Mouse (Mus musculus) v-Abl transformed pro-B cells (cell line): ENCODE measurements around the gene Galr3.
"Not testable (repeated sequence)": the region's sequence is repeated elsewhere in the genome, so short reads cannot be mapped to it uniquely, and the experiment has no call there.

ENCODE experiments used
- in situ Hi-C, 2 experiments: fragments of 400-800 bp; cut with MboI; formaldehyde crosslinking; loops; one replicate each; pipeline ENCODE4 v1.15.1; 2025; ENCODE audit not compliant: unreplicated experiment in 2 of 2

Galr3 gene

DNA sequence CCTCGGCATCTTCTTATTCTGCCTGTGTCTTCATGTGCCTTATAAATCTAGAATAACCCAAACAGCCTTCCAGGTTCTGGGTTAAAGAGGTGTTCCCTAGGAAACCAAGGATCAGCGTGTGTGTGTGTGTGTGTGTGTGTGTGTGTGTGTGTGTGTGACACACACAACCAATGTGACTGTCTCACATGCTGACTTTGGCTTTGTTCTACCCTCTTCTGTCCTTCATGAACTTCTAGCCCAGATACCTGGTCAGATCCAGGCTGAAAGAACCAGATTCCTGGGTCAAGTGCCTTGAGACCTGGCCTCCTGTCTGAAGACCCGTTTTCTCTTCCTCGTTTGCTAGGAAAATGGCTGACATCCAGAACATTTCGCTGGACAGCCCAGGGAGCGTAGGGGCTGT lies at the start of gene Galr3:
Gene Galr3, plus strand, starts transcription at position 301 of the 400 bp plus-strand sequence.
- in situ Hi-C loops: no loop called here

DNA sequence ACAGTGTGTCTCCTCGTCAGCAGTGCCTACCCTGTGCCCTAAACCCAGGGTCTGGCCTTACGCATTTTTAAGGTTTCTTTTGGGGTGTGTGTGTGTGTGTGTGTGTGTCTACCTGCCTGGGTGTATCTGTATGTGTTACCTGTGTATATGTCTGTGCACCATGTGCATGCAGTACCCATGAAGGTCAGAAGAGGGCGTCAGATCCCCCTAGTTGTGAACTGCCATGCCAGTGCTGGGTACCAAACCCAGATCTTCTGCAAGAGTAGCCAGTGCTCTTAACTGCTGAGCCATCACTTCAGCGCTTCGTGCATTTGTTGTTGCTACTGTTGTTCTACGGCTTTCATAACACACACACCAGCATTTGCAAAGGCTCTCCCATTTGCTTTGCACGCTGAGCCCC lies 49.5 kb upstream of the Galr3 start:
- in situ Hi-C loops: loop anchor here in 1 of 2 experiments (5.0 kb wide), 1 partner anchor 40 kb away; no protein-coding TSS in a partner anchor

DNA sequence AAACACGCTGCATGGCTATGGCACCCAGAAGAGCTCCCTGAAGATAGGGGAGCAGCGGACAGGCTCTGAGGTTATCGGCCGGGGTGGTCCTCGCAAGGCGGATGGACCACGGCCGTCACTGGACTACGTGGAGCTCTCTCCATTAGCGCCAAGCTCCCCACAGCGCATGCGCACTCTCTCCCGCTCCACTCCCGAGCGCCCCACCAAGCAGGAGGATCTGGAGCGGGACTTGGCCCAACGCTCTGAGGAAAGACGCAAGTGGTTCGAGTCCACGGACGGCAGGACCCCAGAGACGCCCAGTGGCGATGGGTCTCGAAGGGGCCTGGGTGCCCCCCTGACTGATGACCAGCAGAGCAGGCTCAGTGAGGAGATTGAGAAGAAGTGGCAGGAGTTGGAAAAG lies 48.8 kb upstream of the Galr3 start:
- in situ Hi-C loops: loop anchor here in 1 of 2 experiments (5.0 kb wide), 1 partner anchor 41 kb away; no protein-coding TSS in a partner anchor

DNA sequence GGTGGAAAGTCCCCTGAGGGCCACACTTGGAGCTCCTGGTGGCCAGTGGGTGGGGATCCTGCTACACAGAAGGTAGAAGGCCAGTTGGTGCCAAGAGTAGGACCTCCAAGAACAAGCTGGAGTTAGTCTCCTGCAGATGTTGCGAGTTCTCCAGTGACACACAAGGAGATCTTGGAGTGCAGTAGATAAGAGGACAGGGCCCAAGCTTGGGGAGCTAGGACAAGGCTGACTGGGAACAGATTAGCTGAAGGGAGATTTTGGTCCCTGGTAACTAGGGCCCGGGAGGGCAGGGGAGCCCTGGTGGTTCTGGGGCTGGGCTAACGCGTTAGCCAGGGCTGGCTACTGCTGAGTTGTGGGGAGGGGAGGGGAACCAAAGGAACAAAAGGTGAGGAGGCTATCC lies 45.8 kb upstream of the Galr3 start:
- in situ Hi-C loops: no loop called here

DNA sequence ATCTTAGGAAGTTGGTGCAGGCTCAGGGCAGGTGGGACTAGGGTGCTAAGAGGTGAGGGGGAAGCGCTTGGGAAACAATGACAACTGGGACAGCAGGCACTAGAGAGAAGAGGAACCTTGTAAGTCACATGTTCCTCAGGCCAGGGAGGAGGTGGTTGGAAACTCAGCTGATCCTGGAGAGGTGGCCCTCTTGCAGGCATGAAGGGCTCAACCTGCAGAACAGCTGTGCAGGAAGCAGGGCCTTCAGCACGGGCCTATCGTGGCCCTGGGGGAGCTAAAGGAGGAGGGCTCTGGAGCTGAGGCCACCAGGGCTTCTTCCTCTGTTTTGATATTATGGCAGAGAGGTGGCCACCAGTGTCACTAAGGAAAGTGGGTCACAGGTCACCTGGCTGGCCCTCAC lies 45.0 kb upstream of the Galr3 start:
- in situ Hi-C loops: no loop called here

DNA sequence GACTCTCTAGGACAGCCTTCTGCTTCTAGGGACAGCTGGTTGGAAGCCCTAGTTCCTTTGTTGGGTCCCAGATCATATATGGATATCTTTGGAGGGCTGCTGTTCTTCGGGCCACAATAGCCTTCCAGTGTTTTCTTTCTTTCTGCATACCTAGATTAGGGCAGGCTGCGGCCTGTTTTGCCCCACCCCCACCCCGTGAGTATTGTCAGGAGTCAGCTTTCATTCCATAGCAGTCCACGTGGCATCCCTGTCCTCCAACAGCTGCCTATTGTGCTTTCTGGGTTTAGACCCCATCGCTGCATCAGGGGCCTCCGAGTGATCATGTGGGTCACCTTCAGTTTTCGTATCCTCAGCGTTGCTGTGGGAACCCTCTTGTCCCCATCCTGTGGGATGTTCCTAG lies 43.3 kb upstream of the Galr3 start:
- in situ Hi-C loops: no loop called here

DNA sequence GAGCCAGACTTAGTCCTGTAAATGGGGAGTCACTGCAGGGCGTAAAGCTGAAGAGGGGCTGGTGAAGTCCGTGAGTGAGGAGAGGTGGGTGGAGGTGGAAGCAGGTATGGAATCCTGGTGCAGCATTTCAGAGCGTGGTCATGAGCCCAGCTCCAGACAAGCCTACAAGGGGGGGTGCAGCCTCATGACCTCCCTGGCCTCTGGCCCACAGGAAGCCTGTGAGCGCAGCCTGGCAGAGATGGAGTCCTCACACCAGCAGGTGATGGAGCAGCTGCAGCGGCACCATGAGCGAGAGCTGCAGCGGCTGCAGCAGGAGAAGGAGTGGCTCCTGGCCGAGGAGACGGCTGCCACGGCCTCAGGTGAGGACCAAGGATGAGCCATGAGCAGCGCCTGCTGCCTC lies 42.1 kb upstream of the Galr3 start:
- in situ Hi-C loops: no loop called here

DNA sequence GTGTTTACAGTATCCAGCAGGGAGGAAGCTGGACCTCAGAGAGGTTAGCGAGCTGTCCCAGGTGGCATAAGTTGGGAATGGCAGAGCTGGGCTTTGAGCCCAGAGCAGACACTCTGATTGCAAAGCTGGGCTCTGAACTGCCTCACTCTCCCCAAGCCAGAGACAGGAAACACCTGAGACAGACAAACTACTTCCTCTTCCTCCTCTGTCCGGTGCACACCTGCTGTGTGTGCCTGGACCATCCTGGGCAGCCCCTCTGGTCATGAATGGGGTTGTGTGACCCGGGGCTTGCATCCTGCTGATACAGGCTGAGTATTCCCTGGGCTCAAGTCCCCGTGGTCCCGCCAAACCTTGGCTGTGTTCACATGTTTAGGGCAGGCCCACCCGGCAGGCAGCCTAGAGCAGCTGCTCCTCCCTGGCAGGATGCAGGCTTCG lies 41.3 kb upstream of the Galr3 start:
- in situ Hi-C loops: no loop called here

DNA sequence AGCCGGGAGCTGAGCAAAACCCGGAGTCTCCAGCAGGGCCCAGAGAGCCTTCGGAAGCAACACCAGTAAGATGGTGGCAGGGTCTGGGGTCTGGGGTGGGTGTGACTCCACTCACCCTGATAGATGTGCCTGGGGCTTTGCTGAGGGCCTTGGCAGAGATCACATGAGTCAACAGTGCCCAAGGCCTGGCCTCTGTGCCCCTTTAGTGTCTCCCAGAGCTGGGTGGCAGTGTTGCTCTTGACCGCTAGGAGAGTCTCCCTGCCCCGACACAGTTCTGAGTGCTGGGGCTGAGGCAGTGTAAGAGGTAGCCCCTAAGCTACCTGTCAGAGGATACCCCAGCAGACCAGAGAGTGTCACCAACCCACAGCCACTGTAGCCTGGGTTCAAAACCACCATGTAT lies 40.1 kb upstream of the Galr3 start:
- in situ Hi-C loops: no loop called here

DNA sequence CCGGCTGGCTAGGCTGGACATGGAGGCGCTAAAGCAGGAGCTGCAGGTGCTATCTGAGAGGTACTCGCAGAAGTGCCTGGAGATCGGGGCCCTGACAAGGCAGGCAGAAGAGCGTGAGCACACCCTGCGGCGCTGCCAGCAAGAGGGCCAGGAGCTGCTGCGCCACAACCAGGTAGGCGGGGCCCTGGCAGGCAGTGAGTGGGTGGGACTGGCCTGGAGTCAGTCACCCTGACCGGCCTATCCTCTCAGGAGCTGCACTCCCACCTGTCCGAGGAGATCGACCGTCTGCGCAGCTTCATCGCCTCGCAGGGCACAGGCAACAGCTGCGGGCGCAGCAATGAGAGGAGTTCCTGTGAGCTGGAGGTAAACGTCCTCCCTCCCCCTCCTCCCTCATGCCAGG lies 39.6 kb upstream of the Galr3 start:
- in situ Hi-C loops: no loop called here

DNA sequence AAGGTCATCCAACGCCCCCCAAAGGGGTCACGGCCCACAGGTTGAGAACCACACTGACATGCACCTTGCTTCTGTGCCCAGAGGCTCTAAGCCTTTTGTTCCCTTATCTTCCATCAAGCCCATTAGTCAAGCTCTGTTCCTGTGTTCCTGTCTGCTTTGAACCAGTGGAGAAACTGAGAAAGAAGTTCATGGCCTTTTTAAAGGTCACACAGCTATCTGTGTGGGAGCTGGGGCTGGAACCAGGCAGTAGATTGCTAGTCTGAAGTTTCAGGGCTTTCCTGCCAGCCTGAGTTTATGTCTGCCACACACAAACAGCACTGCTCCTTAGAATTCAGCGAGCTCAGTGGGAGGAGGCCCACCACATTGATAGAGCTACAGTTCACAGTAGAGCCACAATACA lies 38.6 kb upstream of the Galr3 start:
- in situ Hi-C loops: no loop called here

DNA sequence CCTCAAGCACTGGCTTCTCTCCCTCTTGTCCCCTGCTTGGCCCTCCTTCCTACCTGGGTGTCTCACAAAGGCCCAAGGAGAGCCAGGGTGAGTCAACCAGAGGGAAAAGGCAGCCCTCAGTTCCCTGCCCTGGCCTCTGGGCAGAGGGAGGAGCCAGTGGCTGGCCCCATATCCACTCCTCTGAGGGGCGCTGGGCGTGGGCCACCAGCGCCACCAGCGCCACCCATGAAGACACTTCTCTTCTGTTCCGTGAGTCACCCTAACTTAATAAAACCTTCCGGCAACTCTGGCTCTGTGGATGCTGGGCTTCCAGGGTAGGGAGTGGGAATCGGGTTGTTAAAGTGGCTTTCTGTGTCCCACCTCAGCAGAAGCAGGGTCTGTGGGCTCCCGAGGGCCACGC lies 36.1 kb upstream of the Galr3 start:
- in situ Hi-C loops: no loop called here

DNA sequence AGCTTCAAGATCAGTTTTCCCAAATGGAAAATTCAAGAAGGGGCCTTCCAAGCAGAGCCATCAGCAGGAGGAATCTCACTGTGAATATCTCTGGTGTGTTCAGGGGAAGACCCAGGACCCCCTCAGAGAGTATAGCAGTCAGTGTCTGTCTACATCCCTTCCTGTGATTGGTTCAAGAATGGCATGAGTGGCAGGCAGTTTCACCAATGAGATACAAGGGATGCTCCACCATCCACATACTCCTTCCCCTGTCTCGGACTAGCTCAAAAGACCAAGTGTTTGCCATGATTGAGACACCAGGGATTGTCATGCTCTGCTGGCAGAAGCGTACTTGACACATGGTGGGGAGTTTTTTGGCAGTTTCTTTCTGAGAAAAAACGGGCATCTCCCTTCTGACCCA lies 35.0 kb upstream of the Galr3 start:
- in situ Hi-C loops: no loop called here

DNA sequence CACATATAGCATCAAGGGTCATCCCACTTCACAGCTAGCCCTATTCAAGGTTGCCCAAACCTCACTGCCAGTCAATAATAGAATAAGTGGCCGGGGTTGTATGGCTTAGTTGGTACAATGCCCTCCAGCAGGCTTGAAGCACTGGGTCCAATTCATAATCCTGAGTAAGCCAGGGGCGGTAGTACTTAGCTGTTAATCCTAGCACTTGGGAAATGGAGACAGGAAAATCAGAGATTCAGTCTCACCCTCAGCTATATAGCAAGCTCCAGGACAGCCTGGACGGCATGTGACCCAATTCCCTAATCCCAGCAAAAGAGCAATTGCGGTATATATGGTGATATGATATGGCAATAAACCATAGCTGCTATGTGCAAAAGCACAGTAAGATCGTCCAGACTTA lies 34.6 kb upstream of the Galr3 start:
- in situ Hi-C loops: no loop called here

DNA sequence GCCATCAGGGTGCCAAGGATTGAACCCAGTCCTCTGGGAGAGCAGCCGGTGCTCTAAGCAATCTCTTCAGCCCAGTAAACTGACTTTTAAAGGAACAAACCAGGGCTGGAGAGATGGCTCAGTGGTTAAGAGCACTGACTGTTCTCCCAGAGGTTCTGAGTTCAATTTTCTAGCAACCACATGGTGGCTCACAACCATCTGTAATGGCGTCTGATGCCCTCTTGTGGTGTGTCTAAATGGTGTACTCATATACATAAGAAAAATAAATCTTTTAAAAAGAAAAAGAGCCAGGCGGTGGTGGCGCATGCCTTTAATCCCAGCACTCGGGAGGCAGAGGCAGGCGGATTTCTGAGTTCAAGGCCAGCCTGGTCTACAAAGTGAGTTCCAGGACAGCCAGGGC lies 33.8 kb upstream of the Galr3 start:
- in situ Hi-C loops: not testable (repeated sequence)

DNA sequence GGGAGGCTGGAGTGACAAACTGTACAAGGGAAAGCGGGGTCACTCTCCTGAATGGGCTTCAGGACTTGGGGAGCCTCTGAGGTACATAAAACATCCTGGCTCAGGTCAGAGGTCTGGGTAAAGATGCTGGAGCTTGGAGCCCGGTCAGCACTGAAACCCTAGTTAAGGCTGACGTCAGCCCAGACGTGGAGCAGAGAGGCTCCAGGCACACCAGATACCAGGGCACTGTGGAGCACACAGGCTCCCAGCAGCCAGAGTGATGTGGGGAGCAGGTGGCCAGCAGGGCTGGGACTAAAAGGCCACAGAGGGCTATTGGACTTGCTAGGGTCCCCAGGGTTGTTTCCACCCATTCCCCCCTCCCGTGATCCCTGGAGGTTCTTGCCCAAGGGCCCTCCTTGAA lies 32.0 kb upstream of the Galr3 start:
- in situ Hi-C loops: no loop called here

DNA sequence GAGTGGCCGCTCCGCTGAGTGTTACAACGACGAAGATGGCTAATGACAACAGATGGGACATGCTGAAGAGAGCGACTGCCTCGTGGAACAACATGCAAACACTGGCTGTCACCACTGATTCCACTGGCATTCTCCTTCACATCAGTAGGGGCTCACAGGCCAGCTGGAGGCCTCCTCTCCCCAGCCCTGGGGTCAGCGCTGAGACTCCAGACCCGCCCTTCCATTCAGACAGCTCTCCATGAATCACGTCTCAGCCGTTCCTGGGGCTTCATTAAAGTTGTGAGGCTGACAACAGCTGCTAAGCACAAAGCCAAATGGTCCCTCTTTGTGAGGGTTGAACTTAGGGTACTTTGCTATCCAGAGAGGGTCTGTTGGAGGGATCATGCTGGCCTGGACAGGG lies 30.1 kb upstream of the Galr3 start:
- in situ Hi-C loops: no loop called here

DNA sequence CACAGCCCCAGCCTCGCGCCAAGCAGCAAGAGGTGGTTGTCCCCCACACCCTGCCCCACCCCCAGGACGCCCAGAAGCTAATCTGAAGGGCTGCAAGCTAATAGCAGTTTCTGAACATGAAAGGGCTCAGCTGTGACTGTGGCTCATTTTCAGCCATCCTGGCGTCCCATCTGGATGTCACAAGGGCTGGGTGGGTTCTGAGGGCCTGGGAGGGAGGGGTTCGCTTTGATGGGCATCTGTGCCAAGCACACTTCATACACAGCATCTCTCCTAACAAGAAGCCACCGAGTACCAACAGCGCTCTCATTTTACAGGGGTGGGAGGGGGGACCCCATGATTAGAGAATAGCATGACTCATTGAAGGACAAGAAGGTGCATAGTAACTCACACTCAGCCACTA lies 28.3 kb upstream of the Galr3 start:
- in situ Hi-C loops: no loop called here

DNA sequence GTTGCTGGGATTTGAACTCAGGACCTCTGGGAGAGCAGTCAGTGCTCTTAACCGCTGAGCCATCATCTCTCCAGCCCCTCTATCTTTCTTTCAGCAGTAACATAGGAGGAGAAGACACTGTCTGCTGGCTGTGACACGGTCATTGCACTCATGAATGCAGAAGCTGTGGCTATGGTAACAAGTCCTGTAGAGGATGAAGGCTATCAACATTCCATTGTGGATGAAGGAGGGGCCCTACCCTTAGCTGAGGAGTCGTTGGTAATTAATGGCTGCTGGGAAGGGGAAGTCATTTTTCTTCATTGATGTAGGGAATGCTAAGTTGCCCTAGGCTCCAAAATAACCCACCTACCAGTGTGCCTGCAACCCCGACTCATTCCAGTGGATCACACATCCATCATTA lies 23.5 kb upstream of the Galr3 start:
- in situ Hi-C loops: no loop called here

DNA sequence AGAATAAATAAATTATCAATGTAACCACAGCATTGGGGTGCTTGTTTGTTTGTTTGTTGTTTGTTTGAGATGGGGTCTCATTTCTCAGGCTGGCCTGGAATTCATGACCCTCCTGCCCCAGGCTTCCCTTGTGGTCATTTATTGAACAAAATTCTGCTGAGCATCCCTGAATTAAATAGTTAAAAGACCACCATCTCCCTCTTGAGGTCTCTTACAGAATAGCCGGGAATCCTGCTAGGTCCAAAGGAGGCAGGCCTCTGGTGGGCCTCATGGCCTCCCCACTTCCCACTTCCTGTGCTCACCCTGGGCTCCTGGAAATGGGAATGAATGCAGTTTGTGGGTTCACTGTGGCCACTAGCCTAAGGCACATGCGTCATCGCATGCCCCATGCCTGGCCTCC lies 22.8 kb upstream of the Galr3 start:
- in situ Hi-C loops: no loop called here

DNA sequence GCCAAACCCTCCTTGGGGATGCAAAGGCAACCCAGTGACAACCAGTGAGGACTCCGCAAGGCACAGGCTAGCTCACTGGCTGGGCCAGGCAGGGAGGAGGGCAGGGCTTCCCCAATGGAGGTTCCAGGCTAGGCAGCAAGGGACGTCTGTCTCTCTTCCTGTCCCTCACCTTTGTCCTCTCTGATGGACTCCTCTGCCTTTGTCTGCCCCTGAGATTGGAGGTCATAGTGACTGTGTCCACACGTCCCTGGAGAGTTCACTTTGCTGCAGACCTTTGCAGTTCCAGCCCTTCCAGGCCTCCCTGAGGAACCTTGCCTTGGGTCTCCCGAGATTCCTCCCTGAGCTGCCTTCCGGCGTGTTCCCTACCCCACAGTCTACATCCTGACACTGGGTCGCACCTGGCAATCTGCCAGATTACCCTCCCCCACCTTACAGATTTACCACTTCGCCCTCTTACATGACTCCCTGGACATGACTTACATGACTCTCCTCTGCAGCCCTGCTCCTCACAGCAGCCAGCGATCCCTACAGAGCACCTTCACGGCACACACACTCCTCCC lies 18.9 kb upstream of the Galr3 start:
- in situ Hi-C loops: loop anchor here in 1 of 2 experiments (10.0 kb wide), 1 partner anchor 108 kb away; the partner anchor contains the start of gene Pdxp

DNA sequence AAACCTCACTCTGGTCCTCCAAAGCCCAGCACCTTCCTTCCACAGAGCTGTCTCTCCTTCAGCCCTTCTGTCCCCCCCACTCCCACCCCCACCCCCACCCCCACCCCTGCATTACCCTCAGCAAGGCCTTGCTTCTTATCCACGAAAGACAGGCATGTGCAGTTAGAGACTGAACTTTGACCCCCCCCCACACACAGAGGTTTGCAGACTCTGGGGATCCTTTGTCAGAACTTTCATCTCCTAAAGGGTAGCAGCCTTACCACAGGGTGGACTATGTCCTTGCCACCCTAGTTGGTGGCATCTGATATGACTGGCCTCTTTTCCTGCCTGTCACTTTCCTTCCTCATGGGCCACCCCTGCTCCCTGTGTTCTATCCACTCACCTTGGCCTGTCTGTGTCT lies 18.3 kb upstream of the Galr3 start:
- in situ Hi-C loops: loop anchor here in 1 of 2 experiments (10.0 kb wide), 1 partner anchor 109 kb away; the partner anchor contains the start of gene Pdxp
